Mouse (Mus musculus): ENCODE results near the gene Ints3. TPM values are rescaled to one million over a fixed set of nuclear protein-coding genes. Genes with fewer than 3 reads are reported as not detected.

Ints3 gene
- polyA plus RNA-seq, 1 experiment = 24.8 TPM

DNA sequence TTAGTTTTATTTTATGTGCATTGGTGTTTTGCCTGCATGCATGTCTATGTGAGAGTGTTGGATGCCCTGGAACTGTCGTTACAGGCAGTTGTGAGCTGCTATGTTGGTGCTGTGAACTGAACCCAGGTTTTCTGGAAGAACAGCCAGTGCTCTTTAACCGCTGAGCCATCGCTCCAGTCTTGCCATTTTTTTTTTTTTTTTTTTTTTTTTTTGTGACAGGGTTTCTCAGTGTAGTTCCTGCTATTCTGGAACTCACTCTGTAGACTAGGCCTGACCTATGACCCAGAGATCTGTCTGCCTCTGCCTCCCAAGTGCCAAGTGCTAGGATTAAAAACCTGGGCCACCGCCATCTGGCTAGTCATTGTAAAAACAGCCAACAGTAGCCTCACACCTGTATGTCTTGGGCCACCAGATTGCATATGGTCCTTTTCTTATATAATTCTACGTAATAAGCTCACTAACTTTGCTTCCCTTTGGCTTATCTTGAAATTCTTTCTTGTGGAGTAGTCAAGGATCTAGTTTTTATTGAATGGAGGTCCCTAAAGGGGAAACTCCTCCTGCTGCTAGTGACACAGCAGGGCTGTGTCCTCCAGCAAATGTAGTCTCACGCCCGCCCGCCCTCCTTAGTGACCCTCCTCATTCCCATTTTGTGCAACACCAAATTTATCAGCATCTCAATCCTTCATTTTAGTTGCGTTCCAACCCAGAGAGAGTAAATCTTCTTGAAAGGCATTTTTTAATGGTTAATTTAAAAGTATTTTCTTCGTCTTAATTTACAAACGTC is 12.2 kb upstream of the Ints3 start:
- DNase-seq (ENCODE audit: low spot score) = no peak

DNA sequence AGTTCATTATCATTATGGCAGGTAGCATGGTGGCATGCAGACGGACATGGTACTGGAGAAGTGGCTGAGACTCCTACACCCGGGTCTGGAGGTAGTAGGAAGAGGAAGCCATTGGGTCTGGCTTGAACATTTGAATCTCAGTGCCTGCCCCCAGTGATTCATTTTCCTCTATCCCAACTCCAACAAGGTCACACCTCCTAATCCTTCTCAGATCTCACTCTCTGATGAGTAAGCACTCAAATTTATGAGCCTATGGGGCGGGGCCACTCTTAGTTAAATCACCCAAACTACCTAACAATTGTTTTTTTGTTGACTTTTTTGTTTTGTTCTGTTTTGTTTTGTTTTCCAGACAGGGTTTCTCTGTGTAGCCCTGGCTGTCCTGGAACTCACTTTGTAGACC is 10.6 kb upstream of the Ints3 start:
- DNase-seq (ENCODE audit: low spot score) = no peak

DNA sequence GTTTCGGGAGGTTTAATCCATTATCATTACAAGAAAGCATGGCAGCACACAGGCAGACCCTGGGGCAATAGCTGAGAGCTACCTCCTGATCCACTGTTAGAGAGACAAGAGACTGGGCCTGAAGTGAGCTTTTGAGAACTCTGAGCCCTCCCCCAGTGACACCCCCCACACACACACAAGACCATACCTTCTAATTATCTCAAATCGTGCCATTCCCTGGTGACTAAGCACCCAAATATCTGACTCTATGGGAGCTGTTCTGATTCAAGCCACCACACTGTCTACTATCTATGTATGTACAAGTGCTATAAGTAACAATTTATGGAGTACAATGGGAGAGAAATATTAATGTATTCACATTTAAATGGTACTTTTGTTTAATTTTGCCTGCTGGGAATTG is 7.3 kb upstream of the Ints3 start:
- no peak for DNase-seq (ENCODE audit: low spot score)

DNA sequence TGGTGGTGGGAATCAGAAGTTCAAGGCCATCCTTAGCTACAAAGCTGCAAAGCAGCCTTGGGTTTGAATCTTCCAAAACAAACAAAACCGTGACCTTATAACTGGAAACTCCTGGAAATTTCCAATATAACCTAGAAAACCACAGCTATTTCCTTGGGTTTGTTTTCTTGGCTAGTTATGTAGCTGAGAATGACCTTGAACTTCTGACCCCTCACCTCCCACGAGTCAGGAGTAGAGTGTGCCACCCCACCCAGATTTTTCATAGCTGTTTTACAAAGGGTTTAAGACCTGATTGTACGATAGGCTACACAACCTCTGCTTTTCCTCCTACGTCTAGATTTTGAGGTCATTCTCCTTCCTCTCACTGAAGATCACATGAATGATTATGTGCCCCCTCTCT is 3.7 kb upstream of the Ints3 start:
- no peak for DNase-seq (ENCODE audit: low spot score)

DNA sequence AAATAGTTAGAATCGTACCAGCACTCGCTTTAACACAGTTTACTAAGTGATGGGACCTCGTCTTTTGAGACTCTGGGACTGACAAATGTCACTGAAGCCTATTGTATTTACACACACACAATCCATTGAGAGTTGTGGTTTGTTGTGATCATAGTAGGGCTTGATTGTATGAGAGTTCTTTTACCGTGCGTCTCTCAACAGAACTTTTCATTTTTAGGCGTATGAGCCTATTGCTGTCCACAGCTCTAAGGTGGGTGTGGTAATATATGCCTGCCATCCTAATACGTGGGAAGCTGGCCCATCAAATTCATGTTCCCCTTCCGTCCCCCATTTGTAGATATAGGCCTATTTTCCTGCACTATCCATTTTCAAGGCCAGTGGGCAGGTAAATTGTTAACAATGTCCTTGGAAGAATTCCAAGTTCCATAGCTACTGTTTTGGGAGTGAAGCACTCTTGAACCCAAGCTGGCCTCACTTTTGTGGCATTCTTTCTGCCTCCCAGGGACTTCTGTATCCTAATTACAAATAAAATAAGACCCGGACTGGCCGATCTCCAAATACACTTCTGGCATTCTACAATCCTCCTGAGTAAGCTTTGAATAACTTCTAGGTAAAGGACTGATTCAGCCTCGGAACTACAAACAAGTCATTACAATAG is 780 bp upstream of the Ints3 start:
- no peak for DNase-seq (ENCODE audit: low spot score)

DNA sequence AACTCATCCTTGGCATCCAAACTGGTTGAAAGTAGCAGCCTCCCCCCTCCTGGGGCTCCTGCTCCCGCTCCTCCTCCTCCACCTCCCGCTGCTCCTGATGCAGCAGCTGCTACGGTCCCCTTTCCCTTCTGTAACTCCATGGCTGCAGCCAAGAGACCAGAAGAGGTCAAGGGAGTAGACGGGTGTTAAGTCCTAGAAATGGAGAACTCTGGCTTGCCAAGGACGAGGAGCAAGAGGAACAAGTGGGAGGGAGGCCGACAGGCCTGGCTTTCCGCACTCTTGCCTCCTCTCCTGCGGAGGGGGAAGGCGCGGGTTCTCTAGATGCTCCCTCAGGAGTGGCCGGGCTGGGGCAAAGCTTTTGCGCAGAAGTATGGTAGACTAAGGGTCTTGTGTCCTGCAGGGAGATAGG is 607 bp downstream of the Ints3 start:
- no peak for DNase-seq (ENCODE audit: low spot score)

DNA sequence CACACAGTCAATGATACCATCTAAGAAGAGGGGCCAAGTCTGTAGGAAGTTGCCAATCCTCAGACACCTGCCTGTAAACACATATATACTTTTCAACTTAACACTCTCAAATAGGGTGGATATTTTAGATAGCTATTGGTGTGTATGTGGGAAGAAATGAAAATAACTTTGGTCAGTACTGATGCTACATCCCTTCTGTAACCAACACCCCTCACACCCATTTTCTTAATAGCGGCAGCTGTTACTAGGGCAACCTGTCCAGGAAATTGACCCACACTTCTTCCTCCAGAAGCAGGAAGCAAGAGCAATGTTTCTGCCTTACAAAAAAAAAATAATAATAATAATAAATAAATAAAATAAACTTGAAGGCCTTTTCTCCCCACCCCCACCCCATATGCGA is 1.1 kb downstream of the Ints3 start:
- no peak for DNase-seq (ENCODE audit: low spot score)

DNA sequence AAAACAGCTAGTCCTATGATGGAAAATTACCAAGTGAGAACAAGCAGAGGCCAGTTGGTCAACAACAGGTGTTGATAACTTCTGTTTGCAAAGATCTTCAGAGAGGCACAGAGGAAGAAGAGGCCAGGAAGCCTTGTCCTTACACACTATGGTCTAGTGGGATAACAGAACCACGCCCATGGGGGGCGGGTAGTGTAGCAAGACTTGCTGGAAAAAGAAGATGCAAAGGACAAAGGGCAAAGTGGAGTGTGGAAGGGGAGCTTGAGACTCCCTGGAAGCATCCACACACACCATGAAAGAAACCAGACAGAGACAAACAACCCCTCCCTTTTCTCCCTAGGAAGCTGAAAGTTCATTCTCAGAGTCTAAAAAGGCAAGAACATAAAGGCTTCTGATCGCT is 3.8 kb downstream of the Ints3 start:
- DNase-seq (ENCODE audit: low spot score) = no peak

DNA sequence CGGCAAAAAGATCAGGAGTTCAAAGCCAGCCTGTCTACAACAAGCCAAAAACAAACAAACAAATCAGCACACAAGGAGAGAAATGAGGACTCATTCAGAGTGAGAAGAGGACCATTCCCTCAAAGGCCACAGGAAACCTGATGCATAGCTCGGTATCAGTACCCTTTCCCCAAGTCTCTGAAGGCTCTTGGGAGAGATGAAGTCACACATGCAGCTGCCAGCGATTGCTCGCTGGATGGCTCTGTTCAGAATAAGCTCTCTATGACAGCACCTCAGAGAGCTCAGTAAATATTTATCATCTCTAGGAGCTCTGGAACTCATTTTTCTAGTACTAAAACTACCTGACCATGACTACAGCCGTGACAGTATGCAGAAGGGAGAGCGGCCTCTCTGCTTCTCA is 5.2 kb downstream of the Ints3 start:
- no peak for DNase-seq (ENCODE audit: low spot score)

DNA sequence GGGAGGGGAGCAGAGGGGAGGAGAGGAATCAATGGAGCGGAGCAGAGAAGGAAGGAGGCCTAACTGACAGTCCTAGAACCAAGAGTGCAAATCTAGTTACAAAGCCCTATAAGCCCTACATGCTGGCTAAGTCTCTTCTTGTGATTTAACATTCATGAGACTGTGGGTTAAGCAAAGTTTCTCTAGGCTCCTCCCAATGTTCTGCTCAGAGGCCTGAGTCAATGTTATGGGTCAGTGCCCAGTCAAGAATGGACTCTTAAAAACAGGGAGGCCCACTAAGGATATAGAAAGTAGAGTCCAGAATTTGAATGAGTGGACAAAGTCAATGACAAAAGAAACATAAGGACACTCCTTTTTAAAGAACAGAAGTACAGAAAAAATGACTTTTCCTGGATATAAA is 5.8 kb downstream of the Ints3 start:
- DNase-seq (ENCODE audit: low spot score) = no peak

DNA sequence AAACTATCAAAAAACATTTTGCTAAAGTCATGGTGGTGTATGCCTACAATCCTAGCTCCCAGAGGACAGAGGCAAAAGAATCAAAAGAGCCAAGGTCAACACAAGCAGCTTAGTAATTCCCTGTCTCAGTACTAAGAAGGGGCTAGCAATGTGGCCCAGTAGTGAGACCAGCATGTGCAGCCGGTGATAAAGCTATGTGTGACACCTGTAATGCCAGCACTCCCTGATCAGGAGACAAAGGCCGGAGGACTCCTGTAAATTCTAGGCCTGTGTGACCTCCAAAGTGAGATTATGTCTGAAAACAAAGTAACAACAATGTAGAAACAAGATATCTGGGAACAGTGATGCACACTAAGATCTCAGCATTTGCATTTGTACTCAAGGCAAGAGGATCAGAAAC is 7.9 kb downstream of the Ints3 start:
- no peak for DNase-seq (ENCODE audit: low spot score)

DNA sequence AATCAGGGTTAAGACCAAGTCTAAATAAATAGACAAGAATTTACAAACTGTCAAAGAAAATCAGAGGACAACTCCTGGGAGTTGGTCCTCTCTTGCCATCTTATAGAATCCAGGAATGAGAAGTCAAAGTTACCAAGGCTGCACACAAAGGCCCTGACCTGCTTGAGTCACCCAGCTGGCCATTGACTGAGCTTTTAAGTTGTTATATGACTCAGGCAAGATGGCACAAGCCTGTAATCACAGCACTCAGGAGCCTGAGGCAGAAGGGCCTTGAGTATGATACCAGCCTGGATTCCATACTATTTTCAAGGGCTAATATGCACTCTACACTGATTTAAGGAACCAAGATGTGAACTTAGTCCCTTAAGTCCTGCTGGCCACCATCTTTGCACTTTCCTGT is 9.9 kb downstream of the Ints3 start:
- DNase-seq (ENCODE audit: low spot score) = no peak

DNA sequence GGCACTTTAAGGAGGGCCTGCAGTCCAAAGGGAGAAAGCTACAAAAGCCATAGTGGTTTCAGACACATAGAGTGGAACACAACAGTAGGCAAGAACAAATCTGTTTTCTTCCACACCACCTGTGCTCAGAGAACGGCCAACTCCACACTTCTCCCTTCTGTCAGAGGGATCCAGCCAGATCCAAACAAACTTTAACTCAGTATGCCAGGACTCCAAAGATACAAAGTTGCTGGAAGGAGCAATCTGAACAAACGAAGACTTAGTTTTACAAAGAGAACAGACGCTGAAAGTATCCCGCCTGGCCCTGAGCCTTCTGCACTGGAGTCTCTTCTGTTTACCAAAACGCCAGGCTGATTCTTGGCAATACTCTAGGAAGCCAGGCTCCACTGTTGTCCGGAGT is 12.7 kb downstream of the Ints3 start:
- no peak for DNase-seq (ENCODE audit: low spot score)

DNA sequence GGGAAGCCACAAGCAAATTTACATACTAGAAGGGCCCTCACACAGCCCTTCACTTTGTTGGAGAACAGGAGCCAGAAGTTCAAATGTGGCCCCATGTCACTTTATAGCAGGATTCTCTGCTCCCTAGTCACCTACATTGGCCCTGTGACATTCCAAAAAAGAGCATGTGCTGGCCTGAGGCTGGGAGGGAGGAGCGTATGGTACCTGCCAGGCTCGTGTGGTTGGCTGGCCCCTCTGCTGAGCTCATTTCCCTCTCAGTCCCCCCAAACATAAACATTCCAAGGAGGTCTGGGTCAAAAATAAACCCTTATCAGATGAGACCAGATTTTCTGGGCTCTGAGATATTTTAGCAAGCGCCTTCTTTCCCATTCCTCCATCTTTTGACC is 20.4 kb downstream of the Ints3 start:
- DNase-seq (ENCODE audit: low spot score) = no peak

DNA sequence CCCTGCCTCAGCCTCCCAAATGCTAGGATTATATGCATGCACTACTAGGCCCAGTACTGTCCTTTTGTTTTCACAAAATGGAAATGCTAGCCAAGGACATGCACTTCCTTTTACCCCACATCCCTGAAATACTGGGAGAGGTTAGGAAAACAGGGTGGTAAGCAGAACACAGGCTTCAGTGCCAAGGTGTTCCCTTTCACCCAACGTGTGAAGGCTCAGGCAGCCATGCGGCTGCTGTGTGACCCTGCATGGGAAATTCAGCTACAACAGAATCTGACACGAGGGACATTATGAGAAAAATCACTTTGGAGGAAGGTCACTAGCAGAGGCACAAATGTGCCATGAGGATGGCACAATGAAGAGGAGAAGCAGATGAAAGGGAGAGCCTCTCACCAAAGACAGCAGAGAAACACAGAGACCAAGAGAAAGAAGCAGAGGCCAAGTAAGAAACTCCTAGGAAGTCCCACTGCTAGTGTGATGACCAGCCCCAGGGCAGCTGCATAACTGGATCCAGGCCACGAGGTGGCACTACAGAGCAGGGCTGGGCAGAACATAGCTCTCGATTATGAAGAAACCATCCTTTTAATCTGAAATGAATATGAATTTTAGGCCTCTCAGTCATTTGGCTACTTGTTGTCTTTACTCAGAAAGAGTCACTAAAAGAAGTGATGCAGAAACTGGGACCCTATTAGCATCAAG is 21.0 kb downstream of the Ints3 start:
- peak; percentile 47 for DNase-seq (ENCODE audit: low spot score)

DNA sequence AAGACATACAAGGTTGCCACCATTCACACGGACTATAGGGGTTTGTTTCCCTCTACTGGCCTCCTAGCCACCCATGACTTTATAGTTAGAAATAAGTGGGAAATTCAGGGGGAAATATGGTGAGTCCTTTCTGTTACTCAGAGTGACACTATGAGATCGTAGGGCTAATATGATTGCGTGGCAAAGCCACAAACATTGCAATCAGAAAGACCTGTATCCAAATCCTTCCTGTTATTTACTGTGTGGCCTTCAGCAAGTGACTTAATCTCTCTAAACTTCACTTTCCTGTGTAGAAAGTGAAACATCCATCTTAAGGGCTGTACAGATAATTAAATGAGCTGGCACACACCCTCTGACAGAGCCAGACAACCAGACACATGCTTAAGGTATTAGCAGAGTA is 24.7 kb downstream of the Ints3 start:
- DNase-seq (ENCODE audit: low spot score) = no peak

DNA sequence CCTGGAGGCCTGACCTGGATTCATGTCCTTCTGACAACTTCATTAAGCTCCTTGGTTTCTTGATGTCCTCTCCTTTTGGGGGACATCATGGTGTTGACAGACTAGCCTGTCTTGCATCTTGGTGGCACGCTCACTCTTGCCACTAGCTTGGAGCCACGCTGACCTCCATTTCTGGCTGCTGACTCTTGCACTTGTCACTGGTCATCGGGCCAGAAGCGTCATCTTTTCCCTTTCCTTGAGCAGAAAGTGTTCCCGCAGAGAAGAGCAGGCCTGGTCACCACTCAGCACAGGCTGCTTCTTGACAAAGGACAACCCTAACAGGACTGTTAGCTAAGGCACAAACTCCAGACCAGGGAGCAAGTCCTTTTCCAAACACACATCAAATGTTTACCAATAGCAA is 27.0 kb downstream of the Ints3 start:
- DNase-seq (ENCODE audit: low spot score) = no peak

DNA sequence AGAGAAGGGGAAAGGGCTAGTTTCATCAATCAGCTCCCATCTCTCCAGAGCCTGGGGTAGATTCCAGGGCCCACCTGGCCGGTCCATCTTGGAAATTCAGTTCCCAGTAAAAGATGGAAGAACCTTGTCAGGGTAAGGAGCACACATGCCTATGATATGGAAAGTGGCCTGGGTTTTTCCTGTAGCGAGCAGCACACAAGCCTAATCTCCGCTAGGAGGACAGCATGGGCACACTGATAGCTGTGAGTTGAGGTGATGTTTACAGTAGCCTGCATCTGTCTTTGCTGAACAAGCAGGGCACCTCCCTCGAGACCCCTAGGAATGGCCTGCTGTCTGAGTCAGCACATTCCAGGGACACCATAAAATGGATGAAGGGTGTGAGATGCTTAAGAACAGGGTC is 28.8 kb downstream of the Ints3 start:
- no peak for DNase-seq (ENCODE audit: low spot score)

DNA sequence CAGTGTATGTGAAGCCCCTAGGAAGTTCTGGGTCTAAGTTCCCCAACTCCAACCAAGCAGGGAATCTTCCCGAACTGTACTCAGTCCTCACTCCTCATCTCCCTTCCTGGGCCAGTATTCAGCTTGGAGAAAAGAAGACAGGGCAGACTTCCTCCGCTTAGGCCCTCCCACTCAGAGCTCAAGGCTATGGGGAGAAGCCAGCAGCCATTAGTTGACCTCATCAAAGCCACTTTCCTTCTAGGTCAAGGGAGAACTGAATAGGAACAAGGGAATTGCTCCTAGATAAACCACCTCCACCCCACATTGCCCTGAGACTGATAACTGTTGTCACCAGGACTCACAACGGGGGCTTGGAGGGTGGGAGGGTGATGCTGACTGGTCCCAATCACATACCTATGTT is 29.3 kb downstream of the Ints3 start:
- DNase-seq (ENCODE audit: low spot score) = no peak

DNA sequence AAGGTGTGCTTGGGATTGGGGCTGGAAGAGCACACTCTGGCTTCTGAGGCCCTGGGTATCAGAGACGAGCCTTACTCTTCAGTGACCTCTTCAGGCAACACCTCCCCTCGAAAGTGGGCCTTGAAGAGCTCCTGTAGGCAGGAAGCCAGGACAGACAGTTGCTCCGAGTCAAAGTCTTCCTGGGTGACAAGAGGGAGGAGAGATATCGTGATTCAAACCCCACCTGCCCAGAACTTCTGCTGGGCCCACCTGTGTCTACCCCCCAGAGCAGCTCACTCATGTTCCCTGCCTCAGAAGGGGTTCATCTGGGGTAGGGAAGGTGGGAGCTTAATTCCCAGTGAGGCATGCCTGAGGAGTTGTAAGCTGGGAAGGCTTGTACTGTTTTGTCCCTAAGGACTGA is 32.4 kb downstream of the Ints3 start:
- DNase-seq (ENCODE audit: low spot score) = no peak

DNA sequence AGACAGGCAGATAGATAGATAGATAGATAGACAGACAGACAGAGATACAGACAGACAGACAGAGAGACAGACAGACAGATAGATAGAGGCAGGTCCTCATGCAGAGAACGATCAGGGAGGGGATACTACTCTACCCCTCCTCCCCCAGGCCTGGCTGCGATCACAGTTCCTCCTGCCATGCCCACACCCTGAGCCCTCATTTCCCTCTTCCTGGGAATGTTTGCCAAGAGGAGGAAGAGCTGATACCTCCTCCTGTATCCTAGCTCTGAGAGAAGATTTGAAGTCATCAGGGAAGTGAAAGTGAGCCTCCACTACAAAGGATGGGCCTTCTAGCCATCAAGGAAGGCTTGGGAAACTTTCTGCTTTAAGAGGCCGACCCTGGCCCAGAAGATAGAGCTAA is 37.8 kb downstream of the Ints3 start:
- no peak for DNase-seq (ENCODE audit: low spot score)

DNA sequence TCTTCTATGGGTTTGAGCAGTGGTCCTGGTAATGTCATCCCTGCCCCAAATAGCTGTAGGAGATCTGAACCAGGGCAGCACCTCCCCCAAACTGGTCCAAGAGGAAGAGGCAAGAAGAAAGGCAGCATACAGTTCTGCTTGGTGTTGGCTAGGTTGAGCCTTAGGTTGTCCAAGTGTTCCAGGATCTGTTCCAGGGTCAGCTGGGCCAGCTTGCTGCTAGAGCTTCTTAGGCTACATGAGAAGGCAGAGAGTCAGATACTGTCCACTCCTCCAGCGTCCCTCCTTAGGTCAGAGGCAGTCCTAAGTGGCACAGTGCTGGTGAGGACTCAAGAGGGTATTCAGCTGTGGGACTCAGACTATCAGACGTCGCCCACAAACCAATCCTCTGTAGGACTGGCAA is 40.8 kb downstream of the Ints3 start:
- DNase-seq (ENCODE audit: low spot score) = no peak

DNA sequence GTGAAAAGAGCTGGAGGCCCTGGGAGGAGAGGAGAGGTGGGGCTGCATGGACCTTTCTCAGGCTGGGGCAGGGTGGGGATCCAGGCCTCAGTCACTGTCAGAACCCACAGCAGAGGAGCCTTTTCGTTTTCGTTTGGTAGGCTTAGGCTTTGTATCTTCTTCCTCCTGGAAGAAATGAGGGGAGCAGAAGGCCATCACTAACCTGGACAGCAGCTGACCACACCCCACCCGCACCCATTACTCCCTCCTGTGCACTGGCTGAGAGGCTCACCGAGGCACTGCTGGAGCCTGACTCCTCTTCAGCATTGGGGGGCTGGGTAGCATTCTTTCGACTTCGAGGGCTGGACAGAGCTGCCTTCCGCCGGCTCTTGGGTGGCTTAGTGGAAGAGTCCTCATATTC is 41.5 kb downstream of the Ints3 start:
- no peak for DNase-seq (ENCODE audit: low spot score)
